Mouse (Mus musculus) liver, embryonic 13.5 days (tissue): ENCODE results near the gene Ltn1. TPM values are rescaled to one million over a fixed set of nuclear protein-coding genes. Genes with fewer than 3 reads are reported as not detected.

ENCODE experiments used
- ATAC-seq: fragments of 200-750 bp; cut with Nextera tagmentation; 2 replicates; pipeline ENCODE4 v1.8.0; 2017; ENCODE audit warnings: low read depth, mild to moderate bottlenecking, moderate number of reproducible peaks, moderate library complexity
- DNase-seq: peaks from one replicate; pipeline ENCODE4 v3.0.0; 2022
- H3K27ac ChIP-seq: fragments of 300-500 bp; sonication (generic); 2 replicates; pipeline ENCODE4 v1.5.1; 2015; ENCODE audit warnings: moderate library complexity, mild to moderate bottlenecking, inconsistent platforms
- H3K27me3 ChIP-seq: fragments of 300-500 bp; sonication (generic); 2 replicates; pipeline ENCODE4 v1.6.1; 2015; ENCODE audit warnings: mild to moderate bottlenecking, inconsistent platforms
- H3K36me3 ChIP-seq: fragments of 300-500 bp; sonication (generic); 2 replicates; pipeline ENCODE4 v1.6.1; 2015; ENCODE audit warnings: mild to moderate bottlenecking, inconsistent platforms
- H3K4me1 ChIP-seq: fragments of 300-500 bp; sonication (generic); replicated peaks from 2 replicates; pipeline ENCODE4 v1.6.1; 2015; ENCODE audit warnings: inconsistent platforms
- H3K4me2 ChIP-seq: fragments of 300-500 bp; sonication (generic); 2 replicates; pipeline ENCODE4 v1.6.1; 2015; ENCODE audit warnings: inconsistent platforms, mild to moderate bottlenecking, moderate library complexity
- H3K4me3 ChIP-seq: fragments of 300-500 bp; sonication (generic); replicated peaks from 2 replicates; pipeline ENCODE4 v1.5.1; 2015; ENCODE audit warnings: mild to moderate bottlenecking, inconsistent platforms
- H3K9ac ChIP-seq: fragments of 300-500 bp; sonication (generic); 2 replicates; pipeline ENCODE4 v1.6.1; 2015; ENCODE audit warnings: mild to moderate bottlenecking, inconsistent platforms
- H3K9me3 ChIP-seq: fragments of 300-500 bp; sonication (generic); replicated peaks from 2 replicates; pipeline ENCODE4 v1.6.1; 2016; ENCODE audit warnings: inconsistent platforms
- WGBS: fragments of 180-500 bp; shearing (Covaris S2); methylation state at CpG from one replicate; pipeline ENCODE4 v1.1.7; 2015; ENCODE audit not compliant: insufficient replicate concordance; 5-methylcytosine and 5-hydroxymethylcytosine counted together
- polyA plus RNA-seq: library from polyadenylated mRNA; unstranded; fragments of >200 nt; fragmentation: Nextera tagmentation; extraction: Ambion mirVana; gene quantifications from 2 replicates; pipeline ENCODE4 v1.2.1, GENCODE M21; 2015

Ltn1 gene
- polyA plus RNA-seq, 1 experiment from 2014 or later = 11.4 TPM

DNA sequence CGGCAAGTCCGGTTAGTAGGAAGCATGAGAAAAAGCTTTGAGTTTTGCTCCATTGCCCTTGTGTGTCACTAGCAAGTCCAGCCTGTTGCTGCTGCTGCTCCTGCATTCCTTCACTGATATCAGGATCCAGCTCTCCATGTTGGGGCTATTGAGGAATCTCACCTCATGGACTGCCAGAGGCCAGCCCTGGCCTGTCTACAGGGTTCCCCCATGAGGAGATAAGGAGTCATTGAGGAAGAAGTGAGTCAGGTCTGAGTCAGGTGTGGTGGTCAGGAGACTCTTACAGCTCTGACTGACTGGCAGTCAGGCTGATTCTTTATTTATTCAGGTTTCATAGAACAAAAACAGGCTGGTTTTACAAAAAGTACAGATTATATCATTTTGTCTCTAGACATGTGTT, 84.3 kb downstream of the Ltn1 start:
- H3K36me3 ChIP-seq = no peaks in the 10 kb centered on the region
- no peak for ATAC-seq
- no peak overlapping the region for H3K27ac ChIP-seq
- 78% methylated on average over 2 of the region's 2 CpGs for WGBS
- DNase-seq = no peak
- peaks cover 9% of the 10 kb centered on the region; the same call in 1 of the 2 replicates for H3K27me3 ChIP-seq
- no peak overlapping the region for H3K9ac ChIP-seq
- H3K4me1 ChIP-seq = no peaks in the 10 kb centered on the region
- no peak overlapping the region for H3K4me3 ChIP-seq
- no peak overlapping the region for H3K4me2 ChIP-seq
- no peaks in the 10 kb centered on the region for H3K9me3 ChIP-seq

DNA sequence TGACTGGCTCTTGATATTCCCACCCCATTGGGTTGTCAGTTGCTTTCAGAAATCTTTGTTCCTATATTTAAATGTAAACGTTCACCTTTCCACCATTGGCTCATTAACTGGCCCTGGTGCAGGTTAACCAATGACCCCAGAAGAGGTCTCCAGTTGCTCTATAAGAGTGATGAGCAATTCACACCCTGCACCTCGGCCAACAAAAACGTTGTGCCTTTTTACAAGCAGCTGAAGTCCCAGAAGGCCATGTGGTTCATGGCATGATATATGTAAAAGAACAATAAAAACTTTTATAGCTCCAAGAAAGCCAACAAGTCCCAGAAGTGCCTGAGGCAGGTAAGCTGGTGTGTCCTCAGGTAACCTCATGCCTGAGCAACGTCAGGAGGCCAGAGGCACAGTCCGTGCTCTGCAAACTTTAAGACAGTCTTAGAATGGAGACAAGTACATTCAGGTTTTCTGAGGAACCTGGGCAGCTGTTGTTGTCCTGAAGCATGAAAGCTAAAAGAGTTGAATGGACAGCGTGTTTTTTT, 91.3 kb downstream of the Ltn1 start:
- no peak overlapping the region for H3K27ac ChIP-seq
- DNase-seq = no peak
- no peak overlapping the region for H3K4me2 ChIP-seq
- H3K36me3 ChIP-seq = no peaks in the 10 kb centered on the region
- 69% methylated on average over 6 of the region's 6 CpGs for WGBS
- H3K9ac ChIP-seq = no peak overlapping the region
- H3K27me3 ChIP-seq = peaks cover 7% of the 10 kb centered on the region; the same call in 1 of the 2 replicates
- H3K4me3 ChIP-seq = no peak overlapping the region
- ATAC-seq = no peak
- H3K4me1 ChIP-seq = no peaks in the 10 kb centered on the region
- H3K9me3 ChIP-seq = no peaks in the 10 kb centered on the region

DNA sequence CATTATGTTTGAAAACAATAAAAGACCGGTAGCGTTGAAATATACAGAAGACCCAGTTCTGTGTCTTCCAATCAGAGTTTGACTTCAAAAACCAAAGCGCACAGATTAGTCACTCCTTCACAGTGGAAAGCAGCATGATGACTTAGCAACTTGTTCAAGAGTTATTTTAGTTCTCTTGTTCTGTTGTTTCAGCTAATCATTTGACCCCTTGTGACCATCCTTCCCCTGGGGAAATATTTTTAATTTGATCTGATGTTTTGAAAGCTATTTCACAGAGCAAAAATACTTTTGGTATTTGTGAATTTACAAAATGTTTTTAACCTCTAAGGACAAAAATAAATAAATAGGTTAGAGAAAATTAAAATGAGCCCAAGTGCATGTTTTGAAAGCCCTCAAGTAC, 97.7 kb downstream of the Ltn1 start:
- no peaks in the 10 kb centered on the region for H3K36me3 ChIP-seq
- H3K27me3 ChIP-seq = no peaks in the 10 kb centered on the region
- H3K4me2 ChIP-seq = no peak overlapping the region
- H3K9ac ChIP-seq = no peak overlapping the region
- no peak overlapping the region for H3K4me3 ChIP-seq
- ATAC-seq (no peak), DNase-seq (no peak)
- H3K9me3 ChIP-seq = no peaks in the 10 kb centered on the region
- H3K27ac ChIP-seq = no peak overlapping the region
- WGBS = 74% methylated on average over 3 of the region's 3 CpGs
- H3K4me1 ChIP-seq = no peaks in the 10 kb centered on the region

DNA sequence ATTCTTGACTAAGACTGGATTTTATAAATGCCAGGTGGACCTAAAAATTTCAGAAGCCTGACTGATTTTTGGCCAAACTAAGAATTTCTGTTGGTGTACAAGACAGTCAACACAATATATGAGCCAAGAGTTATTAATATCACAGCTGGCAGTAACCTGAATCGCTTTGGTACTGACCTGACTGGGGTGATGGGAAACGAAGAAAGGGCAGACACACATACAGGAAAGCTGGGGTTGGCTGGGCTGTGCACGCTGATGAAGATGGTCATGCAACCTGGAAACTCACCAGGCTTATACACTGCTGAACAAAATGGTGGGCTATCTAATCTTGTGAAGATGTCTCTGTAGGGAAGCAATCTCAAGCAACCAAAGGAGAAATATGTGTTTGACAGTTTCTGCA, 102.4 kb downstream of the Ltn1 start:
- no peak for ATAC-seq

More for the DNA sequence above, 102.4 kb downstream of the Ltn1 start:
- H3K4me2 ChIP-seq = no peak overlapping the region
- H3K4me1 ChIP-seq = no peaks in the 10 kb centered on the region
- no peak overlapping the region for H3K27ac ChIP-seq
- H3K9ac ChIP-seq = no peak overlapping the region
- DNase-seq = no peak
- no peaks in the 10 kb centered on the region for H3K36me3 ChIP-seq
- no peaks in the 10 kb centered on the region for H3K27me3 ChIP-seq
- H3K9me3 ChIP-seq = no peaks in the 10 kb centered on the region
- no peak overlapping the region for H3K4me3 ChIP-seq
- whole genome bisulfite sequencing = 69% methylated on average over 3 of the region's 3 CpGs

Other genes with a start within 250 kb of the Ltn1 start
- 9.2 TPM in 2 replicates for gene N6amt1, start 78.4 kb downstream of the Ltn1 start, polyA plus RNA-seq
- gene Rwdd2b, start 8.0 kb upstream of the Ltn1 start, polyA plus RNA-seq = 6.8 TPM in 2 replicates
- 21.3 and 24.9 TPM in 2 replicates for gene Usp16, start 22.1 kb upstream of the Ltn1 start, polyA plus RNA-seq
- gene Cct8, start 63.3 kb upstream of the Ltn1 start, polyA plus RNA-seq = 356 and 422 TPM in 2 replicates
- gene Map3k7cl, start 120.7 kb upstream of the Ltn1 start, polyA plus RNA-seq = not detected in 2 replicates